Mouse (Mus musculus): ENCODE measurements around the gene Stx6. TPM values are rescaled to one million over a fixed set of nuclear protein-coding genes. Genes with fewer than 3 reads are reported as not detected.

Gene Stx6
- total RNA-seq, 4 experiments from 2014 or later = 102 to 126 (median 112) TPM

GRCm38 (mm10) chr1:155254309-155254708, 95.8 kb downstream of the Stx6 start:
- no peak for DNase-seq (ENCODE audit: low spot score in 2 of 2)

Other genes with a start within 250 kb of the Stx6 start
- 10 to 100 TPM; 29.8 to 32.4 (median 31.2) TPM for gene Ier5, start 59.1 kb upstream of the Stx6 start, total RNA-seq (2022)
- 1 to 10 TPM; 4.1 to 7.0 (median 4.9) TPM for gene Mr1, start 11.9 kb upstream of the Stx6 start, total RNA-seq (2022)
- gene BC034090, start 85.7 kb downstream of the Stx6 start, total RNA-seq (2022) = 10 to 100 TPM in 1 of 4 experiments, 1 to 10 TPM in 3; 6.8 to 10.1 (median 8.1) TPM

All from layer of hippocampus, adult 8-10 months (tissue).